ENCODE assay signal across 28 mouse cellular contexts in genomic region chr13:82081375-82081774, GRCm38 (mm10).
DNase-seq lines count a peak whose midpoint lies in the region; ATAC-seq lines count a peak whose summit lies in the region.
"Had no signal": no experiment of that assay in that cellular context is flagged by ENCODE, and none has a peak within 500 bp of the region (broad histone marks: within the 10 kb centered on the region; RNA-seq: fewer than 3 reads in every experiment).

No protein-coding gene starts in this region.

- DNase-seq in frontal cortex, postnatal 10 days (ENCODE audit: low spot score in 2 of 2): no peak
- DNase-seq in layer of hippocampus, adult 8-10 months (ENCODE audit: low spot score in 2 of 2): peak; percentile 14 to 22
- DNase-seq in layer of hippocampus, postnatal 10 days (ENCODE audit: low spot score in 2 of 2): no peak
- DNase-seq in ES-CJ7 (ENCODE audit: low read depth, low spot score): peak; percentile 7
- peak; percentile 35 for DNase-seq in brain, adult 2 months (ENCODE audit: low read depth, low spot score)
- DNase-seq in hindbrain, embryonic 10.5 days (ENCODE audit: low spot score): no peak
- no peak for DNase-seq in cerebellum, adult 9-11 months
- DNase-seq: adrenal gland, adult 8-10 months; adrenal gland, postnatal 25 days; B cell, adult 2 months; cerebellum, adult 18-20 months; cerebellum, adult 9-10 months; cerebellum, postnatal 25 days; gastrocnemius, postnatal 25 days; heart, adult 18-20 months; heart, postnatal 10 days; heart, postnatal 36 days had no signal

- H3K4me1 ChIP-seq in hindbrain, embryonic 10.5 days (replicated peaks): no peaks in the 10 kb centered on the region
- H3K4me1 ChIP-seq: embryonic facial prominence, embryonic 12.5 days; embryonic facial prominence, embryonic 15.5 days; forebrain, embryonic 15.5 days; heart, embryonic 12.5 days; heart, embryonic 15.5 days had no signal

- peak; percentile 64 for ATAC-seq in frontal cortex, adult (ENCODE audit: low TSS enrichment)
- ATAC-seq: activated CD4-positive, CD25-positive, alpha-beta regulatory T cell, adult 4 months; forebrain, embryonic 15.5 days; hindbrain, postnatal 0 days; inflammation-experienced regulatory T-cells, adult 6 months had no signal

- no peak overlapping the region for H3K4me3 ChIP-seq in hindbrain, embryonic 10.5 days
- H3K4me3 ChIP-seq: embryonic facial prominence, embryonic 12.5 days; embryonic facial prominence, embryonic 15.5 days; forebrain, embryonic 15.5 days; heart, embryonic 12.5 days; heart, embryonic 15.5 days had no signal

- no peak overlapping the region for H3K27ac ChIP-seq in hindbrain, embryonic 10.5 days
- H3K27ac ChIP-seq: embryonic facial prominence, embryonic 12.5 days; embryonic facial prominence, embryonic 15.5 days; forebrain, embryonic 15.5 days; heart, embryonic 15.5 days; hindbrain, embryonic 14.5 days; hindbrain, postnatal 0 days had no signal

- 91% methylated on average over 2 of the region's 2 CpGs for WGBS in hindbrain, embryonic 10.5 days

- no peaks in the 10 kb centered on the region for H3K27me3 ChIP-seq in hindbrain, embryonic 10.5 days (ENCODE audit: insufficient read depth, poor library complexity, severe bottlenecking)
- H3K27me3 ChIP-seq: CH12.LX; embryonic facial prominence, embryonic 12.5 days; embryonic facial prominence, embryonic 15.5 days; forebrain, embryonic 15.5 days; heart, embryonic 12.5 days; heart, embryonic 15.5 days had no signal

- no peaks in the 10 kb centered on the region for H3K36me3 ChIP-seq in hindbrain, embryonic 10.5 days
- H3K36me3 ChIP-seq: embryonic facial prominence, embryonic 12.5 days; embryonic facial prominence, embryonic 15.5 days; forebrain, embryonic 15.5 days; heart, embryonic 12.5 days; heart, embryonic 15.5 days had no signal

- H3K9me3 ChIP-seq in hindbrain, embryonic 10.5 days: no peaks in the 10 kb centered on the region
- H3K9me3 ChIP-seq: embryonic facial prominence, embryonic 12.5 days; embryonic facial prominence, embryonic 15.5 days; forebrain, embryonic 15.5 days; heart, embryonic 12.5 days; heart, embryonic 15.5 days had no signal

Comparison
In these comparisons a context has a peak if more than half of its experiments do, and no peak if none do; other contexts are left out.
1. DNase-seq: peak in layer of hippocampus, adult 8-10 months (2 of 2), ES-CJ7 (single experiment) and brain, adult 2 months (single experiment); none in frontal cortex, postnatal 10 days (0 of 2), layer of hippocampus, postnatal 10 days (0 of 2), hindbrain, embryonic 10.5 days (single experiment) and cerebellum, adult 9-11 months (single experiment).